10 mouse cellular contexts compared by ENCODE assay signal in genomic region chr9:65435211-65435610, GRCm38 (mm10). TPM values are rescaled to one million over a fixed set of nuclear protein-coding genes. Genes with fewer than 3 reads are reported as not detected.
DNase-seq lines count a peak whose midpoint lies in the region; ATAC-seq and TF ChIP-seq lines count a peak whose summit lies in the region.
"Had no signal": no experiment of that assay in that cellular context is flagged by ENCODE, and none has a peak within 500 bp of the region (broad histone marks: within the 10 kb centered on the region; RNA-seq: fewer than 3 reads in every experiment).

No protein-coding gene starts in this region.

- TF ChIP-seq CTCF in midbrain, postnatal 0 days (IDR thresholded peaks at IDR 0.05), result no peak

- no peaks in the 10 kb centered on the region; the same call in 1 of the 2 replicates for H3K9me3 ChIP-seq in erythroblast, embryonic 14.5 days (ENCODE audit: control insufficient read depth, low read length)
- H3K9me3 ChIP-seq in lung, embryonic 15.5 days, result no peaks in the 10 kb centered on the region
- H3K9me3 ChIP-seq in hindbrain, embryonic 14.5 days (ENCODE audit: control insufficient read depth, low read length), result no peaks in the 10 kb centered on the region
- H3K9me3 ChIP-seq in midbrain, postnatal 0 days (ENCODE audit: low read length), result no peaks in the 10 kb centered on the region

- no peak for ATAC-seq in erythroblast, adult 5-6 weeks (replicated peaks; ENCODE audit: low FRiP score, poor library complexity, severe bottlenecking)
- no peak for ATAC-seq in lung, embryonic 15.5 days (ENCODE audit: borderline replicate concordance, extremely low read depth, low FRiP score, low TSS enrichment)
- ATAC-seq in hindbrain, embryonic 14.5 days (ENCODE audit: low FRiP score), result 0 out of 2 replicates have a peak, but pooled peaks have one; percentile 12
- ATAC-seq in midbrain, postnatal 0 days (ENCODE audit: low FRiP score), result no peak

- H3K4me1 ChIP-seq in erythroblast, embryonic 14.5 days (ENCODE audit: control insufficient read depth), result peaks cover 24% of the 10 kb centered on the region
- H3K4me1 ChIP-seq in lung, embryonic 15.5 days, result peaks cover 8% of the 10 kb centered on the region; the same call in 1 of the 2 replicates
- peaks cover 6% of the 10 kb centered on the region for H3K4me1 ChIP-seq in hindbrain, embryonic 14.5 days (replicated peaks; ENCODE audit: control insufficient read depth, insufficient read depth, low read length)
- H3K4me1 ChIP-seq in midbrain, postnatal 0 days (ENCODE audit: insufficient read depth, low read length), result peaks cover 3% of the 10 kb centered on the region; the same call in 1 of the 2 replicates

- H3K27ac ChIP-seq in lung, embryonic 15.5 days, result no peak overlapping the region
- no peak overlapping the region for H3K27ac ChIP-seq in hindbrain, embryonic 14.5 days
- H3K27ac ChIP-seq in midbrain, postnatal 0 days (ENCODE audit: low read depth, low read length), result no peak overlapping the region

- no peak for DNase-seq in lung, adult 18-20 months
- no peak for DNase-seq in hindbrain, embryonic 14.5 days (ENCODE audit: low spot score)
- DNase-seq in midbrain, postnatal 0 days (ENCODE audit: low spot score), result no peak
- no peak for DNase-seq in frontal cortex, postnatal 25 days (ENCODE audit: low spot score in 2 of 2)
- DNase-seq in gastrocnemius, adult 8-10 months (ENCODE audit: low spot score in 2 of 2), result no peak

- peaks cover 4% of the 10 kb centered on the region for H3K27me3 ChIP-seq in erythroblast, embryonic 14.5 days (ENCODE audit: control insufficient read depth)
- H3K27me3 ChIP-seq in lung, embryonic 15.5 days, result no peaks in the 10 kb centered on the region
- no peaks in the 10 kb centered on the region for H3K27me3 ChIP-seq in hindbrain, embryonic 14.5 days (ENCODE audit: control insufficient read depth, insufficient read depth, low read length)
- H3K27me3 ChIP-seq in midbrain, postnatal 0 days (ENCODE audit: insufficient read depth, low read length), result no peaks in the 10 kb centered on the region

- H3K4me2 ChIP-seq in lung, embryonic 15.5 days, result peak overlapping the region; percentile 68; the same call in 1 of the 2 replicates
- H3K4me2 ChIP-seq in hindbrain, embryonic 14.5 days (replicated peaks), result 0 out of 2 replicates have a peak overlapping the region, but pooled peaks have one; percentile 52
- peak overlapping the region; percentile 72; the same call in 1 of the 2 replicates for H3K4me2 ChIP-seq in midbrain, postnatal 0 days (ENCODE audit: low read depth, low read length, poor library complexity, severe bottlenecking)

- H3K4me3 ChIP-seq in erythroblast, embryonic 14.5 days (replicated peaks), result peak overlapping the region; percentile 78
- H3K4me3 ChIP-seq in lung, embryonic 15.5 days, result peak overlapping the region; percentile 69; the same call in 1 of the 2 replicates
- H3K4me3 ChIP-seq in hindbrain, embryonic 14.5 days (replicated peaks; ENCODE audit: low read length), result peak overlapping the region; percentile 91; the same call in 1 of the 2 replicates
- peak overlapping the region; percentile 67 for H3K4me3 ChIP-seq in midbrain, postnatal 0 days (ENCODE audit: low read depth, low read length)

- no peak overlapping the region for H3K9ac ChIP-seq in lung, embryonic 15.5 days
- no peak overlapping the region for H3K9ac ChIP-seq in hindbrain, embryonic 14.5 days
- H3K9ac ChIP-seq in midbrain, postnatal 0 days (replicated peaks; ENCODE audit: low read length, poor library complexity, severe bottlenecking), result no peak overlapping the region

- peaks cover 6% of the 10 kb centered on the region for H3K36me3 ChIP-seq in erythroblast, embryonic 14.5 days (ENCODE audit: control insufficient read depth)
- peaks cover 10% of the 10 kb centered on the region; the same call in 1 of the 2 replicates for H3K36me3 ChIP-seq in lung, embryonic 15.5 days
- peaks cover 11% of the 10 kb centered on the region for H3K36me3 ChIP-seq in hindbrain, embryonic 14.5 days (replicated peaks; ENCODE audit: control insufficient read depth, insufficient read depth)
- H3K36me3 ChIP-seq in midbrain, postnatal 0 days (ENCODE audit: insufficient read depth, low read length), result 0 out of 2 replicates have a peak, but pooled peaks cover 2% of the 10 kb centered on the region

- WGBS in lung, embryonic 15.5 days, result 64% methylated on average over 4 of the region's 4 CpGs
- WGBS in hindbrain, embryonic 14.5 days, result 76% methylated on average over 4 of the region's 4 CpGs
- 62% methylated on average over 4 of the region's 4 CpGs for whole genome bisulfite sequencing in midbrain, postnatal 0 days

RNA-seq across cellular contexts. Expression of gene Mtfmt, which starts 0.4 kb away (rescaled TPM):
- 0.14 and 0.22 TPM in 2 replicates for polyA plus RNA-seq in erythroblast, embryonic 14.5 days (2012)
- 2.1 and 4.8 TPM in 2 replicates for total RNA-seq in erythroblast, adult 5-6 weeks (2015; ENCODE audit: low replicate concordance)
- 1.2 and 2.5 TPM in 2 replicates for total RNA-seq in erythroblast, adult 5-6 weeks (2017; ENCODE audit: low replicate concordance)
- polyA plus RNA-seq in lung, embryonic 15.5 days (2015; fragmentation: Nextera tagmentation; extraction: Ambion mirVana), result 18.6 and 19.3 TPM in 2 replicates
- polyA plus RNA-seq in hindbrain, embryonic 14.5 days (2014; fragmentation: Nextera tagmentation; extraction: Ambion mirVana), result 22.0 and 23.7 TPM in 2 replicates
- total RNA-seq in midbrain, postnatal 0 days (2014; rRNA removed), result 19.7 and 21.0 TPM in 2 replicates
- polyA plus RNA-seq in midbrain, postnatal 0 days (2015; fragmentation: Nextera tagmentation; extraction: Ambion mirVana), result 18.5 and 18.9 TPM in 2 replicates
- 1 to 10 TPM; 4.2 to 6.2 (median 5.3) TPM for total RNA-seq in gastrocnemius, adult 8-10 months (2022)

RNA-seq across cellular contexts. Expression of gene Slc51b, which starts 12.5 kb away (rescaled TPM):
- polyA plus RNA-seq in erythroblast, embryonic 14.5 days (2012), result not detected in 2 replicates
- total RNA-seq in erythroblast, adult 5-6 weeks (2015; ENCODE audit: low replicate concordance), result not detected in 2 replicates
- not detected in 2 replicates for total RNA-seq in erythroblast, adult 5-6 weeks (2017; ENCODE audit: low replicate concordance)
- not detected in 2 replicates for polyA plus RNA-seq in lung, embryonic 15.5 days (2015; fragmentation: Nextera tagmentation; extraction: Ambion mirVana)
- polyA plus RNA-seq in hindbrain, embryonic 14.5 days (2014; fragmentation: Nextera tagmentation; extraction: Ambion mirVana), result not detected in 2 replicates
- not detected in 2 replicates for total RNA-seq in midbrain, postnatal 0 days (2014; rRNA removed)
- not detected in 2 replicates for polyA plus RNA-seq in midbrain, postnatal 0 days (2015; fragmentation: Nextera tagmentation; extraction: Ambion mirVana)
- not detected for total RNA-seq in gastrocnemius, adult 8-10 months (2022)
- polyA plus RNA-seq: gonadal fat pad, adult 2 months; spleen, adult 2 months had no signal

RNA-seq across cellular contexts. Expression of gene Spg21, which starts 25.5 kb away (rescaled TPM):
- 0.25 and 0.51 TPM in 2 replicates for polyA plus RNA-seq in erythroblast, embryonic 14.5 days (2012)
- total RNA-seq in erythroblast, adult 5-6 weeks (2015; ENCODE audit: low replicate concordance), result 12.5 and 12.7 TPM in 2 replicates
- total RNA-seq in erythroblast, adult 5-6 weeks (2017; ENCODE audit: low replicate concordance), result 10.2 and 14.9 TPM in 2 replicates
- polyA plus RNA-seq in lung, embryonic 15.5 days (2015; fragmentation: Nextera tagmentation; extraction: Ambion mirVana), result 88.6 and 97.0 TPM in 2 replicates
- 126 and 133 TPM in 2 replicates for polyA plus RNA-seq in hindbrain, embryonic 14.5 days (2014; fragmentation: Nextera tagmentation; extraction: Ambion mirVana)
- total RNA-seq in midbrain, postnatal 0 days (2014; rRNA removed), result 79.3 and 80.1 TPM in 2 replicates
- 99.4 and 103 TPM in 2 replicates for polyA plus RNA-seq in midbrain, postnatal 0 days (2015; fragmentation: Nextera tagmentation; extraction: Ambion mirVana)
- 10 to 100 TPM in 1 of 4 experiments, 1 to 10 TPM in 3; 5.8 to 15.8 (median 7.6) TPM for total RNA-seq in gastrocnemius, adult 8-10 months (2022)

RNA-seq across cellular contexts. Expression of gene Rasl12, which starts 36.9 kb away (rescaled TPM):
- polyA plus RNA-seq in erythroblast, embryonic 14.5 days (2012), result 0.03 TPM in 1 of 2 replicates, not detected in the other
- total RNA-seq in erythroblast, adult 5-6 weeks (2015; ENCODE audit: low replicate concordance), result not detected in 2 replicates
- total RNA-seq in erythroblast, adult 5-6 weeks (2017; ENCODE audit: low replicate concordance), result 0.14 TPM in 1 of 2 replicates, not detected in the other
- 49.9 and 52.6 TPM in 2 replicates for polyA plus RNA-seq in lung, embryonic 15.5 days (2015; fragmentation: Nextera tagmentation; extraction: Ambion mirVana)
- polyA plus RNA-seq in hindbrain, embryonic 14.5 days (2014; fragmentation: Nextera tagmentation; extraction: Ambion mirVana), result 7.6 and 7.9 TPM in 2 replicates
- total RNA-seq in midbrain, postnatal 0 days (2014; rRNA removed), result 6.1 and 9.3 TPM in 2 replicates
- polyA plus RNA-seq in midbrain, postnatal 0 days (2015; fragmentation: Nextera tagmentation; extraction: Ambion mirVana), result 4.3 and 4.8 TPM in 2 replicates
- total RNA-seq in gastrocnemius, adult 8-10 months (2022), result 1 to 10 TPM; 2.1 to 3.8 (median 2.2) TPM

RNA-seq across cellular contexts. Expression of gene Kbtbd13, which starts 43.8 kb away (rescaled TPM):
- polyA plus RNA-seq in erythroblast, embryonic 14.5 days (2012), result not detected in 2 replicates
- total RNA-seq in erythroblast, adult 5-6 weeks (2015; ENCODE audit: low replicate concordance), result not detected in 2 replicates
- total RNA-seq in erythroblast, adult 5-6 weeks (2017; ENCODE audit: low replicate concordance), result not detected in 2 replicates
- 5.0 and 5.5 TPM in 2 replicates for polyA plus RNA-seq in lung, embryonic 15.5 days (2015; fragmentation: Nextera tagmentation; extraction: Ambion mirVana)
- 0.52 and 0.70 TPM in 2 replicates for polyA plus RNA-seq in hindbrain, embryonic 14.5 days (2014; fragmentation: Nextera tagmentation; extraction: Ambion mirVana)
- 1.0 and 2.4 TPM in 2 replicates for total RNA-seq in midbrain, postnatal 0 days (2014; rRNA removed)
- 0.65 and 0.74 TPM in 2 replicates for polyA plus RNA-seq in midbrain, postnatal 0 days (2015; fragmentation: Nextera tagmentation; extraction: Ambion mirVana)
- 10 to 100 TPM in 3 of 4 experiments, 1 to 10 TPM in 1; 9.8 to 12.3 (median 11.4) TPM for total RNA-seq in gastrocnemius, adult 8-10 months (2022)

Comparison
In these comparisons a context has a peak if more than half of its experiments do, and no peak if none do; other contexts are left out.
1. RNA of gene Mtfmt, which starts 0.4 kb away (polyA plus RNA-seq): 22.0 to 23.7 TPM in hindbrain, embryonic 14.5 days, 18.5 to 18.9 TPM in midbrain, postnatal 0 days and 18.6 to 19.3 TPM in lung, embryonic 15.5 days; 0.14 to 0.22 TPM in erythroblast, embryonic 14.5 days; every median in the first group is over 10 times any median in the second.
2. RNA of gene Spg21, which starts 25.5 kb away (polyA plus RNA-seq): 126 to 133 TPM in hindbrain, embryonic 14.5 days, 99.4 to 103 TPM in midbrain, postnatal 0 days and 88.6 to 97.0 TPM in lung, embryonic 15.5 days; 0.25 to 0.51 TPM in erythroblast, embryonic 14.5 days; every median in the first group is over 10 times any median in the second.
3. Peak in every context shown above with its lines, with median percentiles within 50 percentile points of each other: H3K4me3 ChIP-seq and H3K4me2 ChIP-seq.